Mouse (Mus musculus) G1E-ER4 (cell line): Measurements from ENCODE around the gene Sinhcaf. TPM values are rescaled to one million over a fixed set of nuclear protein-coding genes. Genes with fewer than 3 reads are reported as not detected.

ENCODE experiments used
- GATA1 ChIP-seq: IDR thresholded peaks from one replicate; pipeline ENCODE4 v1.8.0; 2012; ENCODE audit warnings: low read length, inconsistent platforms
- polyA plus RNA-seq: library from polyadenylated mRNA; stranded (reverse); fragments of >175 nt; gene quantifications from 2 replicates; pipeline ENCODE4 v1.2.3, GENCODE M21; 2012

Gene Sinhcaf
- polyA plus RNA-seq, 1 experiment, result 12.1 TPM

DNA sequence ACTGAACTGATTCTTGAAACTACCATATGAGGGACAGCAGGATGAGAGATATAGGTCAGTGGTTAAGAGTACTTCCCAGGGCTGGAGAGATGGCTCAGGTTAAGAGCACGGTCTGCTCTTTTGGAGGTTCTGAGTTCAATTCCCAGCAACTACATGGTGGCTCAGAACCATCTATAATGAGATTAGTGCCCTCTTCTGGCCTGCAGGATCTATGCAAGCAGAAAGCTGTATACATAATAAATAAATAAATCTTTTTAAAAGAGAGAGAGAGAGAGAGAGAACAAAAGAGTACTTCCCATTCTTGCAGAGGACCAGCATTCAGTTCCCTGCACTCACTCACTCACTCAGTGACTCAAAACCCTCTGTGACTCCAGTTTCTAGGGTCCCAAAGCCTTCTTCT is 12.4 kb upstream of the Sinhcaf start:
- no peak for TF ChIP-seq GATA1

DNA sequence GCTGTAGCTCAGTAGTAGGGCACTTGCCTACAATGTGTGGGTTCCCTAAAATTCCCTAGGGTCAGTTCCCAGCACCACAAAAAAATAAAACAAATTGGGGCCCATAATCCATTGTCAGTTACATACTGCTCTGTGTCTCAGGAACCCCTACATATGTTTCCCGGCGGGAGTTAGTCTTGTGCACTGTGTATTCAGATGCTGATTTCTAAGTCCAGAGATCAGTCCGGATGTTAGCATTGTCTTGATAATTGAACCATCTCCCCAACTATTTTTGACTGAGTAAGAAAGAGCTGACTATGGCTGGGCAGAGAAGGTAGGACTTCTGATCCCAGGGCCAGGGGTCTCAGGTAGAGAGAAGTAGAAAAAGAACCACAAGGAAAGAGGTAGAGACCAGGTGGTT is 10.8 kb upstream of the Sinhcaf start:
- no peak for TF ChIP-seq GATA1

DNA sequence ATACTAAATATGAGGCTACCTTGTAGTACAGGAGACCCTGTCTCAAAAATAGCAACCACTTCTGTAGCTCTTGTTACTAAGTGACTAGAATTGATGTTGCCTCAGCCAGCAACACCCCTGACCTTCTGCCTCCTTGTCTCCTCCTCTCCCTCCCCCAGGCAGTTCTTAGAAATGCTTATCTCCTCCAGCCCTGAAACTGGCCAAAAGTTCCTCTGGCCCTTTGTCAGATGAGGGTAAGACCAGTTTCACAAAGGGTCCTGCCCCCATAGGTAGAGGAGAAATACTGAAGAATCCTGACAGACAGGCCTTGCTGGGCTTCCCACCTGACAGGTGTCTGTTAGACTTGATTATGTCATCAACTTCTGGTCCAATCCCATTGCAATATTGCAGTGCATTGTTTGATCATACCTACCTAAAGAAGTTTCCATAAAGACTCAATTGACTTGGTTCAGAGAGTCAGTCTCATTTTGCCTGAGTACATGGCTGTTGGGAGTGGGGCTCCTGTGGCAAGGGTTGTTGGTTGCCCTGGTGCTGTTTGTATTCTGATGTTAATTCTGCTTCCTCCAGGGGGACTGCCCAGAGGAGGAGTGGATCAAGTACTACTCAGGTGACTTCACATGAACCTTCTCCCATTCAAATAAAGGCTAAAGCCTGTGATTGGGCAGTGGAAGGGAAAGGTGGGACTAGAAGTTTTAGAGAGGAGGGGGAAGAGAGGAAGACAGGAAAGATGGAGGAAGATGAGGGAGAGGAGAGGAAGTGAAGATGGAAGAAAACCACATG is 9.6 kb upstream of the Sinhcaf start:
- no peak for TF ChIP-seq GATA1

DNA sequence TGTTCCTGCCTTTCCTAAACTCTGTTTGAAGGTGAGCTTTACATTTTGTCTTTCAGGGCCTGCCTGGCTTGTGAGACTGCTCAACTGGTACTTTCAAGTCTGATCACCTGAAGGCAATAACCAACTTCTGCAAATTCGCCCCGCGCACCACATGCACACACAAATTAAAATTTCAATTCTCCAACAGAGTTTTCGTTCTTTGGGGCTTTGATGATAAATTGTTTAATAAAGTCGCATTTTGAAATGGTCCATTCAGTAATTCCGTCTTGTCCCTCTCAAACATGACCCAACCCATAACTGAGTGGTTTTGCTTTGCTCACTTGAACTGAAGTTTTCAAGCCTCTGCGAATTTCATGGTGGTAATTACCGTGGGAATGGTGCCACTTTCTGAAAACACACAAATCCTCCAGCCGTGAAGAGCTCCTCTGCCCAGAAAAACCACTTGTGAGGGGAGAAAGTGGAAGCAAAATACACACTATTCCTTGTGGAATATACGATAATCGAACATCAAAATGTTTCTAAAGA is 676 bp upstream of the Sinhcaf start:
- no peak for TF ChIP-seq GATA1

DNA sequence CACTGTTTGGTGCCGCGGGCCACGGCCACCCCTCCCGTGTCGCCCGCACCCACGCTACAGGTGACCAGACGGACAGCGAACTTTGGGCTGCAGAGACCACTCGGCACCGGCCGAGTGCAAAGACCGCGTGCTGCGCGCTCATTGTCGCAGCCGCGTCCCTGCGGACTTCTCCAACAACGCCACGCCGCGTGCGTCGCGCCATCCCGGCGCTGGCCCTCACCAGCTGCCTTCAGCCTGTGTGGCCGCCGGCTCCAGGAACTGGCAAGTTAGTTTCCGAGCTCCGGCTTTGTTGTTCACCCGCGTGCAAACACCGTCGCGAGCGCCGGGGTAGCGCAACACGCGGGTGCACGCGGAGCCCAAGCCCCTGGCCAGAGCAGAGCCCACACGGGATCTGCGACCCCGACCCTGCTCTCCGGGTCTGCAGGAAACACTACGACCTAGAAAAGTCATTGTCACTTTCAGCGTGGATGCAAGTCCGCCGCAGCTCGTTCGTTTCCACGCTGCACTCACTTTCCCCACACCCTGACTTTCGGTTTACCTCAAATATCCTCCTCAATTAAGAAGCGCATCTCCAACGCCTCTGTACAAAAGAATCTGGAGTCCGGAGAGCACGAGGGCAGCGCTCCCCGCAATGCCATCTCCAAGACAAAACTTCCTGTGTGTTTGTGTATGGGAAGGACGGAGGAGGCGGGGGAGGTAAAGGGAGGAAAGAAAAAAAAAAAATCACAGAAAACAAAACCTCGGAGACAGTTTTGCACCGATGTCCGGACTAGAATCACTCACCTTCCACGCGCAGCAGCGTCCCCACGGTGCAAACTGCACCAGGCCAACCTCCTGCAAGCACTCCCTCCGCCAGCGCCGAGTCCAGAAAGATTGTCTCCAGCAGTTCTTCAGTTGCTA is 508 bp downstream of the Sinhcaf start:
- TF ChIP-seq GATA1, result no peak

DNA sequence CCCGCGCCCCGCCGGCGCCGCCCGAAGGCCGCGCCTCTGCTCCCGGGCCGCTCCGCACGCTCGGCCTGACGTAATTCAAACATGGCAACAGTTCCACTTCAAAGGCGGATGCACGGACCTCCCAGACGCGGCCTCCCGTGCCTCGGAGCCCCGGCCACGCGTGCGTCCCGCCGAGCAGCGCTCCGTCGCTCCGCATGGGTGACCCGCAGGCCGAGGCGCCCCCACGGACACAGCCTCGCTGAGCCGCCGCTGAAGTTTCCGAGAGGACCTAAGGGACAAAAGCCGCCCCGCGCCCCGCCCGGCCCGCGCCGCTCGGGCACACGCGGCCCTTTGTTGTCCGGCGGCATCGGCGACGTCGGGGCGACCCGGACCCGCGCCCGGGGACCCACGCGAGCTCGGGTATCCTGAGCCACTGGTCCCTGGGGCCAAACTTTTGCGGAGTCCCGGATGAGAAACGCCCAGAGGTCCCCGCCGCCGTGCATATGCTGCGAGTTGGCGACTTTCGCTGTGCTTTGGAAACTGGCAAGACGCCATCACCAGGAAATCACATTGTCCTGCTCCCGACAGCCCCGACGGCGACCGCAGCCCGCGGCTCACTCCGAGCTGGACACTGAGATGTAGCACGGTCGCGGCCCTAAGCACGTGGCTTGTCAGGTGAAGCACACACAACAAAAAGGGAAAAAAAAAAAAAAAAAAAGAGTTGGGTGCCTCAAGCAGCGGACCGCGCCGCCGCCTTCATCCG is 1.3 kb downstream of the Sinhcaf start:
- TF ChIP-seq GATA1, result no peak

DNA sequence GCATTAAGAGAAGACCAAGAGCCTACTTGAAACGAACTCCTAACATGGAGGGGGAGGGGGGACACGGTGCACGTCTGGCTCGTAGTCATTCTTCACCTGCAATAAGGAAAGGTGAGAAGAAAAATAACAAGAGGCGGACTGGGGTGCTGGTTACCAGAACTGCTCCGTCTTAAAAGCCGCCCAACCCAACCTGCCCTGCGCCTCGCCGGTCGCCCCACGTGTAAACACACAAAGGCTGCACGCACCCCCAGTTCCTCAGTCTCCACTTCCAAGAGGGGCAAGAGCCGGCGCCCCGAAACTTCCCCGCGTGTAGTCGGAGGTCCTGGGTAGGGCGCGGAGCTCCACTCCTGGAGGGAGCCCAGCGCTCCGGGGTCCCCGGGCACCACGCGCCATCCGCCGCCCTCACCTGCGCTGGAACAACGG is 1.9 kb downstream of the Sinhcaf start:
- no peak for TF ChIP-seq GATA1

DNA sequence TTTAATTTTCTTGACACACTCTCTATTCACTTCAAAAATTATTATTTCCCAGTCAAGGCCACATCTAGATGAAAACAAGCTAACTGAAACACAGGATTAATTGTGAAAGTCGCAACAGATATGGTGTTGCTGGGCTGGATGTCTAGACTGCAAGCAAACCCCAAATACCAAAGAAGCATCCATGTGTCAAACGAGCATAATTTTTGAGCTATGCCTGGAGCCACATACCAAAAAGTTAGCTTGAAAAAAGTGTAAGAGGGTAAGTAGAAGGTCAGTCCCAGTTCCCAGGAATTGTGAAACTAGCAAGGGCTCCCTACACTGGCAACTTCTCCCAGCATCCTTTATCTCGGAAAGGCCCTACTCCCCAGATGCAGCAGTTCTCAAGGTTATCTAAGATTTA is 2.6 kb downstream of the Sinhcaf start:
- no peak for TF ChIP-seq GATA1

DNA sequence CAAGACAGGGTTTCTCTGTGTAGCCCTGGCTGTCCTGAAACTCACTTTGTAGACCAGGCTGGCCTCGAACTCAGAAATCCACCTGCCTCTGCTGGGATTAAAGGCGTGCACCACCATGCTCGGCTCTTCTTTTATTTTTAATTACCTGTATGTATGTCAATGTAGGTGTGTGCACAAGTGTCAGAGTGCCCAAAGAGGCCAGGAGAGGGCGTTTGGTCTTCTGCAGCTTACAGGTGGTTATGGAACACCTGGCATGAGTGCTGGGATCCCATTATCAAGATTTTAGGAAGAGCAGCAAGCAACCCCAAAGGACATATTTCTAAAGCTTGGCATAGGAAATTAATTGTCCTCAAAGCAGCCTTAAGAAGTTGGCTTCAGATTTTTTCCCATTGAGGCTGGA is 3.9 kb downstream of the Sinhcaf start:
- no peak for TF ChIP-seq GATA1

DNA sequence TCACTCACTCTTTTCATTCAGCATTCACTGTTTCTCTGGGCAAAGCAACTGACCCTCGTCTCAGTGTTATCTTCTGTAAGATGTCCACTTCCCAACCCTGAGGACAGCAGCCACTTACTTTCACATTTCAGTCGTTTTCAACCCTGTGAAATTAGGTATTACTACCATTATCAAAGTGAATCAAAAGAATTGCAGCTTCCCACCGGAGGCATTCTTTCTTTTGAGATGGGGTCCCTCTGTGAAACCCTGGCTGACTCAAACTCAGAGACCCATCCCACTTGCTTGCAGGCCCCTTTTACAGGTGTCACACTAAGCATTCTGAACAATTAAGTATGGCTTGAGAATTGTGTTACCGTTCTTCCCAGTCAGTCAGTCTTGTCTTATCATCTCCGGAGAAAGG is 4.4 kb downstream of the Sinhcaf start:
- no peak for TF ChIP-seq GATA1

DNA sequence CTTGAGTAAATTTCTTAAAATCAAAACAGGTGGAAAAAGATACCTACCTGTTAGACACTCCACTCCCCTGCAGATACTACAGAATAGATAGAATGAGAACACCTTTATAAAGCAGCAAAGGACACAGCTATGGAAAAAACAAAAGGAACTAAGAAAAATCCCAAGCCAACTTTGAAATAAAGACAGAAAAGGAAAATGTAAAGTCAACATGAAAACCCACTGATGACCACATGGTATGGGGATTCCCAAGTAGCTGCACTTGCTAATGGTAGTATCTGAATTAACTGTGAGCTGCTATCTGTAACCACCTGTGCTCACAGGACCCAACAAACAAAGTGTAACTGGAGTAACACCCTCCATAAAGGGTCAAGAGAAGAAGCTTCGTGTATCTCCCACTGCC is 8.6 kb downstream of the Sinhcaf start:
- TF ChIP-seq GATA1, result no peak

DNA sequence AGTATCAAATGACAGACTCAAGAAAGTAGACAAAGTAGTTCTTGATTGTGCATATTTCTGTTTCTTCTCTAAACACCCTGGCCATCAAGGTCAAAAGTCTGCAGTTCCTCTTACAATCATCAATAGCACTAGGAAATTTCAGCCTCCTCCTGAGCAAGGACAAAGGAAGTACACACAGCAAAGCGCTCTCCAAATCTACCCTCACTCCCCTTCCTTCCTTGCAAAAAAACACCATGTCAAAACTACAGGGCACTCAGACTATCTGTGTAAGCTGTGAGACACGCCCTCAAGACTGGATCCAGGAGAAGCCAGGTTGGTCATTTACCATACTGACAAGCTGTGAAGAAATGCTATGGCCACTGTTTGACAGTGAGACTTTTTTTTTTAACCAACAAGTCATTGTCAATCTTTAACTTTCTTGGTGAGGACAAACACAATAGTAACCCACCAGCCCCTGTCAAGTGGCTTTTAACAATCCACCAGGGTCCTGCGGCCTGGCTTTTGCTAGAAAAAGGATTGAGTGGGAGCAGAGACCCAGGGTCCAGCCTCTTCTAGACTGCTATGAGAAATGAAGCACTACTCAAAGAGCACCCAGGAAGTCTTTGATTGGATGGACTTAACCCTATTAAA is 11.2 kb downstream of the Sinhcaf start:
- TF ChIP-seq GATA1, result no peak

DNA sequence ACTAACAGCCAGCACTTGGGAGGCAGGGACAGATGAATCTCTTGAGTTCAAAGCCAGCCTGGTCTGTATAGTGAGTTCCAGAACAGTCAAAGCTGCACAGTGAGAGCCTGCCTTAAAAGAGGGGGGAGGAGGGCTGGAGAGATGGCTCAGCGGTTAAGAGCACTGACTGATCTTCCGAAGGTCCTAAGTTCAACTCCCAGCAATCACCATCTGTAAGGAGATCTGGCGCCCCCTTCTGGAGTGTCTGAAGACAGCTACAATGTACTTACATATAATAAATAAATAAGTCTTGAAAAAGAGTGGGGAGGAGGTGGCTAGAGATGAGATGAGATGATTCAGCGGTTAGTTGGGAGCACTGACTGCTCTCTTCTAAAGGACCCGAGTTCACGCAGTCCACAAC is 15.0 kb downstream of the Sinhcaf start:
- no peak for TF ChIP-seq GATA1

DNA sequence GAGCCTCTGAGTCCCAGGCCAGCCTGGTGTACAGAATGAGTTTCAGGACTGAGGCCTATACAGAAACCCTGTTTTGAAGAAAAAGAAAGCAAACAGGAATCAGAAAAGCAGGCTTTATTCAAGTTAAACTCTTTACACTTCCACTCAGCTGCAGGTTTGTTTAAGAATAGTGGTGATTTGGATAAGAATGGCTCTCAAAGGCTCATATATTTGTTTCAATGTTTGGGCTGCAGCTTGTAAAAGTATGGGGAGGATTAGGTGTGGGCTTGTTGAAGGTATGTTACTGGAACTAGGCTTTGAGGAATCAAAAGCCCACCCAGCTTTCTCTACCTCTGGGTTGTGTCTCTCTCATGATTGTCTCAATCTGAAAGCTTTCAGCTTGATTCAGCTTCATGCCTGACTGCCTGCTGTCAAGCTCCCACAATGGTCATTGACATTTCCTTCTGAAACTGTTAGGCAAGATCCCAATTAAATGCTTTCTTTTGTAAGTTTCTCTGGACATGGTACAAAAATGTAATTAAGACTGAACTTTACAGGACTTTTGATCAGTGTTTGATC is 27.3 kb downstream of the Sinhcaf start:
- no peak for TF ChIP-seq GATA1

DNA sequence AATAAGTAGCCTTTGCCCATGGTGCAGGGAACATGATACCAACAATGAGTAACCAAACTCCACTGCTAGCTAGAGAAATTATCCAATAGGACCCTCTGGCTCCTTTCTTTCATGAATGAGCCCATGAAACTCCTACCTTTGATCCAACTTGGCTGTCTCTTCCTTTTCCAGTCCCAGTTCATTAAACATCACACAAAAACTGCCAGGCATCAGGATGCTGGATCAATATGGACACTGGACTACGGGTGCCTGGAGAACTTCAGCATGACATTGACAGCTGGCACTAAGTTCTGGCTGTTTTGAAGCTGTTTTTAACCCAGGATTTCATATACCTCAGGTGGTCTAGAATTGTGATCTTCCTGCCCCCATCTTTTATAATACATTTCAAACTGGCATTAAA is 28.6 kb downstream of the Sinhcaf start:
- TF ChIP-seq GATA1, result no peak
